Mouse (Mus musculus): Measurements from ENCODE around the gene Crocc. TPM values are rescaled to one million over a fixed set of nuclear protein-coding genes. Genes with fewer than 3 reads are reported as not detected.

Crocc gene
- polyA plus RNA-seq, 1 experiment from 2014 or later, result 7.2 TPM

GRCm38 (mm10) chr4:140992215-140992614, 68.1 kb downstream of the Crocc start:
- H3K4me1 ChIP-seq (ENCODE audit: control insufficient read depth, insufficient read depth, low read length), result peaks cover 27% of the 10 kb centered on the region
- H3K9me3 ChIP-seq (ENCODE audit: control insufficient read depth, low read length), result no peaks in the 10 kb centered on the region
- H3K9ac ChIP-seq (replicated peaks; ENCODE audit: low read length), result no peak overlapping the region
- no peak overlapping the region for H3K27ac ChIP-seq (replicated peaks; ENCODE audit: low read depth, low read length)
- H3K4me3 ChIP-seq (replicated peaks; ENCODE audit: low read depth, low read length), result no peak overlapping the region
- H3K36me3 ChIP-seq (ENCODE audit: control insufficient read depth, insufficient read depth, low read length), result peaks cover 63% of the 10 kb centered on the region
- no peak overlapping the region for H3K4me2 ChIP-seq (ENCODE audit: low read length)
- ATAC-seq (ENCODE audit: low FRiP score, low TSS enrichment) (no peak), DNase-seq (no peak)
- 82% methylated on average over 20 of the region's 20 CpGs for WGBS
- H3K27me3 ChIP-seq (ENCODE audit: control insufficient read depth, insufficient read depth, low read length), result no peaks in the 10 kb centered on the region

GRCm38 (mm10) chr4:140989447-140989846, 70.9 kb downstream of the Crocc start:
- no peaks in the 10 kb centered on the region for H3K27me3 ChIP-seq (ENCODE audit: control insufficient read depth, insufficient read depth, low read length)
- peaks cover 29% of the 10 kb centered on the region for H3K4me1 ChIP-seq (ENCODE audit: control insufficient read depth, insufficient read depth, low read length)
- no peaks in the 10 kb centered on the region for H3K9me3 ChIP-seq (ENCODE audit: control insufficient read depth, low read length)
- DNase-seq, result no peak
- H3K27ac ChIP-seq (replicated peaks; ENCODE audit: low read depth, low read length), result no peak overlapping the region
- H3K4me3 ChIP-seq (replicated peaks; ENCODE audit: low read depth, low read length), result no peak overlapping the region
- no peak overlapping the region for H3K9ac ChIP-seq (replicated peaks; ENCODE audit: low read length)
- peak overlapping the region; percentile 76; the same call in 1 of the 2 replicates for H3K4me2 ChIP-seq (ENCODE audit: low read length)
- WGBS, result 86% methylated on average over 14 of the region's 14 CpGs
- ATAC-seq (ENCODE audit: low FRiP score, low TSS enrichment), result no peak
- peaks cover 35% of the 10 kb centered on the region for H3K36me3 ChIP-seq (ENCODE audit: control insufficient read depth, insufficient read depth, low read length)

GRCm38 (mm10) chr4:140988706-140989290, 71.6 kb downstream of the Crocc start:
- Histone ChIP-seq H3K4me2 (ENCODE audit: low read length) (peak overlapping the region; percentile 76), H3K4me3 (replicated peaks; ENCODE audit: low read depth, low read length) (peak overlapping the region; percentile 98; the same call in 1 of the 2 replicates), H3K9me3 (ENCODE audit: control insufficient read depth, low read length) (no peaks in the 10 kb centered on the region), H3K27ac (replicated peaks; ENCODE audit: low read depth, low read length) (no peak overlapping the region), H3K4me1 (ENCODE audit: control insufficient read depth, insufficient read depth, low read length) (peaks cover 29% of the 10 kb centered on the region), H3K36me3 (ENCODE audit: control insufficient read depth, insufficient read depth, low read length) (peaks cover 29% of the 10 kb centered on the region), H3K27me3 (ENCODE audit: control insufficient read depth, insufficient read depth, low read length) (no peaks in the 10 kb centered on the region), H3K9ac (replicated peaks; ENCODE audit: low read length) (no peak overlapping the region; the same call in 1 of the 2 replicates)
- WGBS, result 66% methylated on average over 7 of the region's 7 CpGs
- ATAC-seq (ENCODE audit: low FRiP score, low TSS enrichment) (no peak), DNase-seq (no peak)

DNA sequence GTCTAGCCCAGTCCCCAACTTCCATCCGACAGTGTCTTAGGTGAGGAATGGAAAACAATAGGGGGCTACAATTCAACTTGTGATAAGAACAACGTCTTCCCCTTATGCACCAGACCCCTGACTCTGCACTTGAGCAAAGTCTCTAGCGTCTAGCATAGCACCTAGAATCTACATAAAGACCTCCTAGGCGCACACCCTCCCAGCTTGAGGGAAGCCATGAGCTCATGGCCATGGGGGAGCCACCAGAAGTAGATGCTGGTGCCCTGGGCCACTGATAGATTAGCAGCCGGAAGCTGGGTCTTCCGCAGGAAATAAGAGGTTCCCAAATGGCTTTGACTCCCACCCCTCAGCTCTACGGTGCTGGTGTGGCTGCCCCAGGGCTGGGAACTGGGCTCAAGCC, 72.9 kb downstream of the Crocc start:
- peak overlapping the region; percentile 87; the same call in 1 of the 2 replicates for H3K27ac ChIP-seq (replicated peaks; ENCODE audit: low read depth, low read length)
- no peaks in the 10 kb centered on the region for H3K27me3 ChIP-seq (ENCODE audit: control insufficient read depth, insufficient read depth, low read length)
- H3K36me3 ChIP-seq (ENCODE audit: control insufficient read depth, insufficient read depth, low read length), result peaks cover 15% of the 10 kb centered on the region
- peak overlapping the region; percentile 95 for H3K9ac ChIP-seq (replicated peaks; ENCODE audit: low read length)
- WGBS, result 33% methylated on average over 7 of the region's 7 CpGs
- H3K4me3 ChIP-seq (replicated peaks; ENCODE audit: low read depth, low read length), result peak overlapping the region; percentile 98
- DNase-seq (no peak), ATAC-seq (ENCODE audit: low FRiP score, low TSS enrichment) (no peak)
- no peaks in the 10 kb centered on the region for H3K9me3 ChIP-seq (ENCODE audit: control insufficient read depth, low read length)
- peaks cover 34% of the 10 kb centered on the region for H3K4me1 ChIP-seq (ENCODE audit: control insufficient read depth, insufficient read depth, low read length)
- H3K4me2 ChIP-seq (ENCODE audit: low read length), result peak overlapping the region; percentile 76

DNA sequence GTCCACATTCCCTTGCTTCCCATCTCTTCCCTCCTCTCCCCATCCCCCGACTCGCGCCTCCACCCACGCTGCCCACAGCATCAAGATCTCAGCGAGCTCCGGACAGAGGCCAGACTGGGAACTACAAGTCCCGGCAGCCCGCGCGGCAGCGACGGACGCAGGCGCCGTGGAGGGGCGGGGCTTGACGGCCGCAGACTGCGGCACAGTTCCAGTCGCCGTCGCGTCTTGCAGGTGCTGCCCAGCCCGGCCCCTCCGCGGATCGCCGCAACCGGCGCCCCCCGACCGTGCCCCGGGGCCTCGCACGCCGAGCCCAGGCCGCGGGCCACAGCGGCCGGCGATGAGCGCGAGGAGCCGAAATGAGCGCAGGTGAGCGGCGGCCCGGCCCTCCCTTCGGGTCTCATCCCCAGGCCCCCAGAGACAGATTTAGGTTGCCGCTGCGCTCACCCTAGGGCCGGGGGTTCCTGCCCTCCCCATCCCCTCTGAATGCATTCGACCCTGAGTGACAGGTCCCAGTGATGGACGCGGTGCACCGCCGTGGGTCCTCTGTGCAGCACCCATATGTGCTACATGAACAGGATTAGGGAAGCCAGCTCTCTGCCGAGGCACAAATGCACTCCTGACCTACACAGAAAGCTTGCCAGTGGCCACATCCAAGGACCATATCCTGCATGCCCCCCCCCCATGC, 73.5 kb downstream of the Crocc start, which contains the start of gene Atp13a2:
Gene Atp13a2 (plus strand): TSS at position 163 of the 685 bp plus-strand sequence.
- peak; percentile 97 for DNase-seq
- Histone ChIP-seq H3K4me3 (replicated peaks; ENCODE audit: low read depth, low read length) (peak within 1 kb of the TSS; percentile 98), H3K27me3 (ENCODE audit: control insufficient read depth, insufficient read depth, low read length) (no peaks in the 10 kb centered on the region), H3K9me3 (ENCODE audit: control insufficient read depth, low read length) (no peaks in the 10 kb centered on the region), H3K4me2 (ENCODE audit: low read length) (peak within 1 kb of the TSS; percentile 76), H3K36me3 (ENCODE audit: control insufficient read depth, insufficient read depth, low read length) (peaks cover 10% of the 10 kb centered on the region; the same call in 1 of the 2 replicates), H3K4me1 (ENCODE audit: control insufficient read depth, insufficient read depth, low read length) (peaks cover 34% of the 10 kb centered on the region), H3K27ac (replicated peaks; ENCODE audit: low read depth, low read length) (peak within 1 kb of the TSS; percentile 87), H3K9ac (replicated peaks; ENCODE audit: low read length) (peak within 1 kb of the TSS; percentile 95)
- peak; percentile 92 for ATAC-seq (ENCODE audit: low FRiP score, low TSS enrichment)
- WGBS, result under 1% methylated on average over 53 of the region's 58 CpGs

GRCm38 (mm10) chr4:140986024-140986710, 74.2 kb downstream of the Crocc start:
- DNase-seq (peak; percentile 54), ATAC-seq (ENCODE audit: low FRiP score, low TSS enrichment) (peak; percentile 14)
- Histone ChIP-seq H3K4me2 (ENCODE audit: low read length) (peak overlapping the region; percentile 76), H3K4me3 (replicated peaks; ENCODE audit: low read depth, low read length) (peak overlapping the region; percentile 98), H3K27me3 (ENCODE audit: control insufficient read depth, insufficient read depth, low read length) (no peaks in the 10 kb centered on the region), H3K4me1 (ENCODE audit: control insufficient read depth, insufficient read depth, low read length) (peaks cover 34% of the 10 kb centered on the region), H3K27ac (replicated peaks; ENCODE audit: low read depth, low read length) (peak overlapping the region; percentile 87), H3K9me3 (ENCODE audit: control insufficient read depth, low read length) (no peaks in the 10 kb centered on the region), H3K36me3 (ENCODE audit: control insufficient read depth, insufficient read depth, low read length) (peaks cover 7% of the 10 kb centered on the region; the same call in 1 of the 2 replicates), H3K9ac (replicated peaks; ENCODE audit: low read length) (peak overlapping the region; percentile 95)
- 23% methylated on average over 15 of the region's 15 CpGs for WGBS

DNA sequence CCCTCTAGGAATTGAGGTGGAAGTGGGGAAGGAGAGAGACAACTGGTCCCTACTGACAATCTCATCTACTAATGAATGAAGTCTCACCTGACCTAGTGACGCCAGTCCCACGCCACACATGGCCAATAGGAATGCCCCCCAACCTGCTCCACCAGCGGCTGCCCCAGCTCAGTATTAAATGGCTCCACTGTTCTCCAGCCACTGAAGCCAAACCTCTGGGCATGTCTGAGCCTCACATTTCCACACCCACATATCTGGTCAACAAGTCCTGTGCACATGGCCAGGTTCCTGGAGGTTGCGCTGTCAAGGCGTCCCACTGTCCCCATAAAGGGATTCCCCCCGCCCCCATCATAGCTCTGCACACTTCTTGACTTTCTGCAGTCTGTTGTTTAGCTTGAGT, 75.8 kb downstream of the Crocc start:
- Histone ChIP-seq H3K27ac (replicated peaks; ENCODE audit: low read depth, low read length) (no peak overlapping the region), H3K4me3 (replicated peaks; ENCODE audit: low read depth, low read length) (no peak overlapping the region), H3K36me3 (ENCODE audit: control insufficient read depth, insufficient read depth, low read length) (peaks cover 12% of the 10 kb centered on the region), H3K27me3 (ENCODE audit: control insufficient read depth, insufficient read depth, low read length) (no peaks in the 10 kb centered on the region), H3K4me1 (ENCODE audit: control insufficient read depth, insufficient read depth, low read length) (peaks cover 29% of the 10 kb centered on the region), H3K4me2 (ENCODE audit: low read length) (no peak overlapping the region), H3K9ac (replicated peaks; ENCODE audit: low read length) (no peak overlapping the region), H3K9me3 (ENCODE audit: control insufficient read depth, low read length) (no peaks in the 10 kb centered on the region)
- WGBS, result 85% methylated on average over 6 of the region's 6 CpGs
- DNase-seq (no peak), ATAC-seq (ENCODE audit: low FRiP score, low TSS enrichment) (no peak)

- WGBS, result 16% methylated on average over 9 of the region's 9 CpGs
- peak overlapping the region; percentile 41; the same call in 1 of the 2 replicates for H3K27ac ChIP-seq (replicated peaks; ENCODE audit: low read depth, low read length)
- ATAC-seq (ENCODE audit: low FRiP score, low TSS enrichment) (no peak), DNase-seq (peak; percentile 31)
- peaks cover 18% of the 10 kb centered on the region for H3K36me3 ChIP-seq (ENCODE audit: control insufficient read depth, insufficient read depth, low read length)
- peaks cover 19% of the 10 kb centered on the region for H3K4me1 ChIP-seq (ENCODE audit: control insufficient read depth, insufficient read depth, low read length)
- no peaks in the 10 kb centered on the region for H3K9me3 ChIP-seq (ENCODE audit: control insufficient read depth, low read length)
- no peaks in the 10 kb centered on the region for H3K27me3 ChIP-seq (ENCODE audit: control insufficient read depth, insufficient read depth, low read length)
- no peak overlapping the region for H3K9ac ChIP-seq (replicated peaks; ENCODE audit: low read length)
- no peak overlapping the region for H3K4me3 ChIP-seq (replicated peaks; ENCODE audit: low read depth, low read length)
- H3K4me2 ChIP-seq (ENCODE audit: low read length), result no peak overlapping the region
Observed at GRCm38 (mm10) chr4:140983442-140983841, 76.9 kb downstream of the Crocc start.

All from midbrain, embryonic 14.5 days (tissue).